Mouse (Mus musculus) brain, embryonic 14.5 days (tissue): ENCODE results near the gene Fam185a.

ENCODE experiments used
- CTCF ChIP-seq: fragments of 200-500 bp; IDR thresholded peaks from 2 replicates; pipeline ENCODE4 v1.5.1; 2012; ENCODE audit warnings: inconsistent platforms, mild to moderate bottlenecking, moderate library complexity, borderline replicate concordance; ENCODE audit not compliant: insufficient read depth, insufficient read length; ENCODE audit errors: extremely low read depth
- POLR2A ChIP-seq: fragments of 200-500 bp; IDR thresholded peaks from 2 replicates; pipeline ENCODE4 v1.6.1; 2012; ENCODE audit warnings: mild to moderate bottlenecking, inconsistent platforms, borderline replicate concordance; ENCODE audit not compliant: poor library complexity, insufficient read depth, insufficient read length, severe bottlenecking; ENCODE audit errors: extremely low read depth

DNA sequence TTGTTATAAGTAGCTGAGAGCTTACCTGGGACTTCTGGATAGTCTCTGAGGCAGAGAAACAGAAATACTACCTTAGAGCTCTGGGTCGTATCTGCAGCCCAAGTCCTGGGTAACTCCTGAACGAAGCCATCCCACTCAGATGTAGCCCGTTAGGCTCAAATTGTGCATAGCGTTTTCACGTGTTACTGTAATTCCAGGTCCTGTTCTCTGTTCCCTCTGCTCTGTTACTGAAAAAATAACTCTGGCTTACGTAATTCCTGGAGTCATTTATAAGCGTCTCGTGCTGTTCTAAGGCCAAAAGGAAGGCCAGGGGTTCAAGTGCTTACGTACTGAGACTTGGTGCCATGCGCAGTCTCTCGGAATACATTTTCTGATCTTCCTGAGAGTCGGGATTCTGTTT, 43.3 kb downstream of the Fam185a start:
- TF ChIP-seq POLR2A, result no peak
- TF ChIP-seq CTCF, result no peak
